Mouse (Mus musculus) bone marrow, adult 2 months (tissue): ENCODE measurements around the gene Zfp687.

Source experiments
- CTCF ChIP-seq: fragments of 200-500 bp; IDR thresholded peaks from 2 replicates; pipeline ENCODE4 v1.5.1; 2011; ENCODE audit warnings: low read length, control low read depth; ENCODE audit not compliant: control insufficient read depth, insufficient read depth
- POLR2A ChIP-seq: fragments of 200-500 bp; IDR thresholded peaks from 2 replicates; pipeline ENCODE4 v1.6.1; 2011; ENCODE audit warnings: low read depth, mild to moderate bottlenecking, control low read depth, low read length, borderline replicate concordance; ENCODE audit not compliant: control insufficient read depth

- TF ChIP-seq CTCF (peak; percentile 53), POLR2A (no peak)
Observed at GRCm38 (mm10) chr3:94996946-94997345, 18.3 kb downstream of the Zfp687 start.
